Mouse (Mus musculus) activated CD4-positive, CD25-positive, alpha-beta regulatory T cell, adult 9 weeks (primary cell): ENCODE results near the gene Srgap1. TPM values are rescaled to one million over a fixed set of nuclear protein-coding genes. Genes with fewer than 3 reads are reported as not detected.

ENCODE experiments used
- polyA plus RNA-seq: library from polyadenylated mRNA; unstranded; fragments of 100-300 nt; shearing (Covaris generic); gene quantifications from one replicate; pipeline ENCODE4 v1.2.1, GENCODE M21; 2017

The Srgap1 gene
- 0.05 TPM for polyA plus RNA-seq

DNA sequence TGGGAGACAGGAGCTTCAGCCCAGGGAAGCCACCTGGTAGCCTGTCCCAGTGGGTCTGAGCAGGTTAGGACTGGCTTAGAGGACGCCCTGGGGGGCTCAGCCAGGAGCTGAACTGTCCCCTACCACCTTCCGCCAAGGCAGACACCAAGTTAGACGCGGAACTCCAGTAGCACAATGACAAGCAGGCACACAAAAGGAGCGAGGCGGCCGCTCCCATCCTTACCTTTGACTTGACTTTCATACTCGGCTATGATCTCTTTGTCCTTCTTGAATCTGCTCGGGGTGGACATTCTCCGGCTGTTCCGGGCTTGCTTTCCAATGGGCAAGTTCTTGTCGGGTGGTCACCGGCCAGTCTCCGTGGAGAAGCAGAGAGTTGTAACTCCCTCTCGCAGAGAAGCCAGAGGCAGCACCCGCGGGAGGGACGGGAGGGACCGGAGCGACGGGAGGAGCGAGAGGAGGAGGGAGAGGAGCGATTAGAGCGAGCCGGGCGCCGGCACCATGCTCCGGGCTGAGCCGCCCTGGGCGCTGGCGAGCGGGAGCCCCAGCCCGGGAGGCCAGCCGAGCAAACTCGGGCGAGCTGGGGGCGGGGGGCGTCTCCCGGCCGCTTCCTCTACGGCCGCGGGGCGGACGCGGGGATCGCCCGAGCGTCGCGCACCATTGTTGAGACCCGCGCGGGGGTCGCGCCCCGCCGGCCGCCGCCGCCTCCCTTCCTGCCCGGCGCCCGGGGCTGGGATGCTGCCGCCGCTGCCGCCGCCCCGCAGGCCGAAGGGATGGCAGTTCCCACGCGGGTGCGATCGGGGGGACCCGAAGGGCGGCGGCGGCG is at the start of gene Srgap1:
Gene Srgap1 (minus strand): TSS at position 412 of the 823 bp plus-strand sequence.

DNA sequence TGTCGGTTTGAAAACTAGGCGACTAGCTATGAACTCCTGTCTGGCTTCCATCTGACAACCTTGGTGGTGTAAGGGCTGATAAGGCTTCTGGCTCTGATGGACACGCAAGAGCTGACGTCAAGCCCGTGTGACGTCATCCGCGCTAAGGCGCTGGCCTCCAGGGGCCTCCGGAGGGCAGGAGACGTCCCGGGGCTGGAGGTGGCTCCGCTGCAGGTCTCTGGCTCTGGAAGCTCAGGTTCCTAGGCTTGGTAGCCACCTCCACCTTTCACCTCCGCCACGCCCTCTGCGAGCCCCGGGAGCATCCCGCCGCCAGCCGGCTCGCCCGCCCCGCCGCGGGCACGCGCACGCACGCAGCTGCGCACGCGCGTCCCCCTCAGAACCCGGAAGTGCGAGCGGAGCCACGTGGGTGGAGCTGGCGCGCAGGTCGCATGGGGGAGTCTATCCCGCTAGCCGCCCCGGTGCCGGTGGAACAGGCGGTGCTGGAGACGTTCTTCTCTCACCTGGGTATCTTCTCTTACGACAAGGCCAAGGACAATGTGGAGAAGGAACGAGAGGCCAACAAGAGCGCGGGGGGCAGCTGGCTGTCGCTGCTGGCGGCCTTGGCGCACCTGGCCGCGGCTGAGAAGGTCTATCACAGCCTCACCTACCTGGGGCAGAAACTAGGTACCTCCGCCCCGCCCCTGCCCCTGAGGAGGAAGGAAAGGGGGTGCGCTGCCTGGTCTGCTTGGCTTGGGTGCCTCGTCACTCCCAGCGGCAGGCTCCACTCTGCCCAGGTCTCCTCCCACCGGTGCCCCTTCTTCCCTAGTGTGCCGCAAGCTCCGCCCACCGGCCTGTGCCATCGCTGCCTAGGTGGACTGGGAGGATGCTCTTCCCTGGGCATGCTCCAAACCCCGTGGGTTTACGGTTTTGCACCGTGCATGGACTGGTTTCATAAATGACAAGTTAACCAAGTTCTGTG is 307.3 kb downstream of the Srgap1 start, which contains the start of gene BC048403:
Gene BC048403 (plus strand): TSS at position 390 of the 958 bp plus-strand sequence.

Other genes with a start within 250 kb of the Srgap1 start
- gene Rxylt1, start 50.1 kb upstream of the Srgap1 start, polyA plus RNA-seq = 23.4 TPM